Mouse (Mus musculus): ENCODE measurements around the gene C1qtnf5.

Gene C1qtnf5

DNA sequence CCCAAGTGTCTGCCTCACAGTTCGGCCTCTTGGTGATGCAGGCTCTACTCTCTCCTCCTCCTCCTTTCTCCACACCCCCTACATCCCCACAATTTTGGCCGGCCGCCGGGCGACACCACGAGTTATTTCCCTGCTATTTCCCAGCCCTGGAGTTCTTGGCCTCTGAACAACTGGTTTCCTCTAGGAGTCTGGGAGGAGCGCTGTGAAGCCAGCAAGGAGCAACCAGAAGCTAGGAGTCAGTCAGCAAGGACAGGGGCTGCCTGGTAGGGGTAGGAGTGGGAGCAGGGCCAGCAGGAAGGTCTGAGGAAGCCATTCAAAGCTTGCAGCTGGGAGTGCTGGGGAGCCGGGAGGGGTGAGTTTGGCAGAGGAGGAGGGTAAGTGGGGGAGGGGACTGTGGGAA, at the start of gene C1qtnf5:
TSS of gene C1qtnf5 (plus strand) at position 136 of the 400 bp plus-strand sequence.
- peak; percentile 49 for DNase-seq

DNA sequence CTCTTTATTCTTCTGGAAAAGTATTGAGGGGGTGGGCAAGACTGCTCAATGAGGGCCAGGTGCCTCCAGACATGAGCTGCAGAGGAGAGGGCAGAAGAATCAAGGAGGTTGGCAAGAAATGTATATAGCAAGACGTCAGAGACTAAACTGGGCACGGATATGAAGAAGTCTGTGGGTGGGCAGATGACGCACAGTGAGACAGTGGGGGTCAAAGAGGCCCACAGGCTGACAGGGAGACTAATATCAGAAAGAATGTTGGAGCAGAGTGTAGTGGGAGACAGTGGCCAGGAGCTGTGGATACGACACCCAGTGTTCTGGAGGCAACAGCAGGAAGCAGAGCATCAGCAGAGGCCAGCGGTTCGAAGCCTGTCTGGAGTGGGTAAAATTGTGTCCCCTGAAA, 48.4 kb upstream of the C1qtnf5 start:
- DNase-seq: no peak

- no peak for DNase-seq
Observed at GRCm38 (mm10) chr9:44065177-44065576, 41.9 kb upstream of the C1qtnf5 start.

- peak; percentile 99 for DNase-seq
Observed at GRCm38 (mm10) chr9:44066785-44067225, 40.2 kb upstream of the C1qtnf5 start, which contains the start of gene Usp2. Gene Usp2, plus strand, starts transcription at chr9:44067021.

DNA sequence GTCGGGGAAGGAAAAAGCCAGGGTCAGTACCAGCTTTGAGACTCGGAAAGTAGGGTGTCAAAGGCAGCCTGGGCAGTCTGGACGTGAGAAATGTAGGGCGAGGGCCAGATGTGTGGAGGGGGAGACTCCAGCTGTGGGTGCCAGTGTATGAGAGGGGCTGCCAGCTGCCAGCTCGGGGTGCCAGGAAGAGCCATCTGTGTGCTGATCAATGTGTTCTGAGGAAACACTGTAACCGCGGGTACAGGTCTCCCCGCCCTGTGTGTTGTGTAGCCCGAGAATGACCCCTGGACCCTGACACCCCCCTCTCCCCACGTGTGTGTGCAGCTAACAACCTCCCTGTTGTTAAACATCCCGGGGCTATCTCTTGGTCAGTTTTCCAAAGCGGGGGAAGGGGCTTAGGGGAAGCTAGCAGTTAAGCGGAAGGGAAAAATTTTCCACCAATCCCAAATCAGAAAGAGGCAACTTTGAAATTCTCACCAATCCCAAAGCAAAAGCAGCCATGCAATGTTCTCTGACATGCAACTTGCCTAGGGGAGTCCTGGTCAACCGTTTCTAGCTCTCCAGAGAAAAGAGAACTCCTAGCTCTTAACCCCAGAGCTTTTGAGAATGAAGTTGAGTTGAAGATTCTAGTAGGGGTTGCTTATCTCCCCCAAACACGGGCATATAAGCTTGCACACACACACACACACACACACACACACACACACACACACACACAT, 39.6 kb upstream of the C1qtnf5 start:
- no peak for DNase-seq

- no peak for DNase-seq
Observed at GRCm38 (mm10) chr9:44067960-44068330, 39.1 kb upstream of the C1qtnf5 start.

GRCm38 (mm10) chr9:44069252-44069651, 37.8 kb upstream of the C1qtnf5 start:
- no peak for DNase-seq

GRCm38 (mm10) chr9:44070113-44070843, 36.8 kb upstream of the C1qtnf5 start:
- DNase-seq: no peak

DNA sequence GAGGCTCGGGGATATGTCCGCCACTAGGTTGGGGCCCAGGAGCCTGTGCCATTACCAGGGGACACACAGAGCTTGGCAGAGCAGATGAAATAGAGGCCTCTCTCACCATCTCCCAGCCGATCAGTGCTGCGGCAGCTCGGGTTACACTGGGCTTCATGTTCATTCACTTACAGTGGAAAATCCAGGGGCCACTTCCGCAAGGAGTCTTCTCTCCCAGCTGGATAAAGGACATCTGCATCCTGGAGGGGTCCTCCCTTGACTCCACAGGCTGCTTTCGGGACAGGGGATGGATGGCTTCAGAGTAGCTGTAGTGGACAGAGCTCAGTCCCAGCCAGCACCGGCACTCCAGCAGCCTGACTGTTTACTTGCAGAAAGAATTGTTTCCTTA, 36.2 kb upstream of the C1qtnf5 start:
- no peak for DNase-seq

DNA sequence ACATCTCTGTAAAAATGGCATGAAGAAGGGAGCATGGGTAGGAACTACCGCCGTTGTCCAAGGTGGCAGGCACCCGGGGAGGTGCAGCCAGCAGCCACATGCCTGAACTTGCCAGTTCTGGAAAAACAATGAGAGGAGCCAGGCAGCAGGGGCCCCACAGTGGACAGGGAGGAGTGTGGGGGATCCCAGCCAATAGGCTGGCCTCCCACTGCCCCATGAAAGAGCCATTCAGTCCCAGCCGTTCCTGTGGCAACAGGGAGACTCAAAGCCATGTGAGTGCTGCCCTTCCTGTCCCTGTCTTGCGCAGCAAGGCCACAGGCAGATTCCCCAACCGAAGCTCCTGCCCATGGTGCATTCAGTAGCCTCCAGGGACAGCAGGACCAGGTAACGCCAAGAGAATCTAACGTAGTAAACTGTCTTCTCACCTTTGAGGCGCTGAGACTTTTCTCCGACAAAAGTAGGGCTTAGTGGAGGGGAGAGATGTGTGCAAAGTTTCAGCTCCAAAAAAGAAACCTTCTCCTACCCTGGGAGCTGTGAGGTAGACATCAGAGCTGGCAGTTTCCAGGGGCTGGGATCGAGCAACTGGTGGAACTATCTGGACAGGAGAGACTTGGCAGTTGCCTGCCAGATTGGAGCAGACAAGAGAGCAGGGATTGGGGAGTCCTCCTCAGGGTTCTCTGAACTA, 35.0 kb upstream of the C1qtnf5 start:
- DNase-seq: peak; percentile 93

DNA sequence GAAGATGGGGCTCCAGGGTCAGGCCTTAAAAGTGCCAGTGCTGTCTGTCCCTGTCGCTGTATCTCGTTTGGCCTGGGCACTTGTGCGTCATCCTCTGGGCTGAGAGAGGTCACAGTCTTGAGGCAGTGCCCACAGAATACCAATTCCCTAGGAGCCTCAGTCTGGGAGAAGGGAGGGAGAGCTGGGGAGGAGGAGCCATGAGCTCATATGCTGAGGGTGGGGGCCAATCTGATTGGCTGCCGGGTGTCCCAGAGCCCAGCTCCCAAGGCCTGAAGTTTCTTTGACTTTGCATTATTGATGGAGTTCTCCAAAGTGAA, 34.5 kb upstream of the C1qtnf5 start:
- peak; percentile 72 for DNase-seq

DNA sequence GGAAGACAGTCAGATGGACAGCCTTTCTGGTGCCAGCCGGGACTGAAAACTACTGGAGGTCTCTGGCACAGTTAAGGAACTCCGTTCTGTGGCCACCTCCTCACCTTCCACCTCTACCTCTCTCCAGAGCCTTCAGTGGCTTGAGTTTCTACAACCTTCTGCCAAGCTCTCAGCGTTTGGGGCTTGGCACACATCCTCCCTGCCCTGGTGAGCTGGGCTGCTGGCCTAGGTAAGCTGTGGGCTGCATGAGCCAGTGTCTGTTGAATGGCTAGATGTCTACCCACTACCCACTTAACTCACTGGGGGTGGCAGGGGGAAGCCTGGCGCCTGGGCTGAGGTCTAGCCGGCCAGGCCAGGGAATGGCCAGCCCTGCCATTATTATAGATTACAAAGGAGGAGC, 33.9 kb upstream of the C1qtnf5 start:
- no peak for DNase-seq

DNA sequence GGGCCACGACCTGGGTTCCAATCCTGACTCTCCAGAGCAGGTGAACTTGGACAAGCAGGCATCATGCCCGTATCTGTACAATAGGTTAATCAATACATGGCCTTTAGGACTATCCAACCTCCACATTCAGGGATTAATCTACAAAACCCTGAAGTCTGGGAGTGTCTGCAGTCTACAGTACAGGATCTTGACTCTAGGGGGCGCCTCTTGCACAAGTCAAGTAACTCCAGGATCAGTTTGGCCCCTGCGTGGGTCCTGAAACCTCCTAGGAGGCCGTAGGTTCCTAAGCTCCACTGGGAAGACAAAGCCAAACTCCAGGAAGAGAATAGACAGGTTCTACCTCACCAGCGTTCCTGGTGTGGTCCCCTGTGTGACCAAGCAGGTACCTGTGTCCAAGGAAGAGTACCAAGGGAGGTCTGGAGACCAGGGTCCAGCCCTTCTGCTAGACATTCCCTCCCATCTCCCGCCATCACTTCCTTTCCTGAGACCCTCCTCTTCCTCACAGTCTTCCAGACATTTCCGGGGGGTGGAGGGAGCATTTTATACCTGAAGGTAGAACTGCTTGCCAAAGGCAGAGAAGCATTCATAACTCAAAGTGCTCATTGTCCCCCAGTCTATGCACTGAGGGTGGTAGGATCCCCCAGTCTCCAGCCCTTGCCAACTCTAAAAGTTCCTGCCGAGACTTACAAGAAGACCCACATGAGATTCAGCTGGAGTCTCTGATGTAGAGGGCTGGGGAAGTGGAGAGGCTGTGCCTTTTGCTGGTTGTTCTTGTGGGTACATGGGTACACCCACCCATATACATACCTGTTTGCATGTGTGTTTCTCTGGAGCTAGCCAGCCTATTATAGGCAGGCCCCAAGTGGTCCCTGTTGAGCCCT, 32.4 kb upstream of the C1qtnf5 start:
- peak; percentile 53 for DNase-seq

- DNase-seq: no peak
Observed at GRCm38 (mm10) chr9:44075276-44075995, 31.6 kb upstream of the C1qtnf5 start.

DNA sequence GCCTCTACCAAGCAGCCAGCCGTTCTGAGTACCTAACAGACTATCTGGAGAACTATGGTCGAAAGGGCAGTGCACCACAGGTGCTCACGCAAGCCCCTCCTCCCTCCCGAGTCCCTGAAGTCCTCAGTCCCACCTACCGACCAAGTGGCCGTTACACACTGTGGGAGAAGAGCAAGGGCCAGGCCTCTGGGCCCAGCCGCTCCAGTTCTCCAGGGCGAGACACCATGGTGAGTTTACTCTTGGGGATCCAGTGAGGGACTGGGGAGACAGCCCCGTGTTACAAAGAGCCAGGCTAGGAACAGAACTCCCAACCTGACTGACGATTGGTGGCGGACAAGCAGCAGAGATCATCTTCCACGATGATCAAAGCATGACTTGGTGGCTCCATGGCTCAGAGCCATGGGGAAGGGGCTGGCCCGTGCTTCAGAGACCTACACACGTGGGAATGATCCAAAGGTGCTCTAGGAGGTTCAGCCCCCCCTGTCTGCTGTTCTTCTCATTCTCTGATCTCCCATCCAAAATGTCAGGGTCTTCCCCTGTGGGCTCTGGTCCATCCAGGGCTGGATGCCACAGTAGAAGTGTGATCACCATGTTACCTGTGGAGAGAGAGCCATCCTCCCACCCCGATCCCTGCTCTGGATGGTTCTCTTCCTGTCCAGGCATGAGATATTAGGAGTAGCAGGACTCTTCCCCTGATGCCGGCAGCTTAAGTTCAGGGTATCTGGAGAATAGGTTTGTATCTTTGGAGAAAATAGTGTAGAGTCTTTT, 30.9 kb upstream of the C1qtnf5 start:
- DNase-seq: no peak

GRCm38 (mm10) chr9:44076764-44077120, 30.3 kb upstream of the C1qtnf5 start:
- peak; percentile 94 for DNase-seq

GRCm38 (mm10) chr9:44077266-44077910, 29.7 kb upstream of the C1qtnf5 start:
- DNase-seq: no peak

- DNase-seq: no peak
Observed at GRCm38 (mm10) chr9:44078136-44078797, 28.8 kb upstream of the C1qtnf5 start.

- DNase-seq: peak; percentile 93
Observed at GRCm38 (mm10) chr9:44078955-44079756, 27.9 kb upstream of the C1qtnf5 start.
